Mouse (Mus musculus): Measurements from ENCODE around the gene Gm44596. TPM values are rescaled to one million over a fixed set of nuclear protein-coding genes. Genes with fewer than 3 reads are reported as not detected.

Gm44596 gene
- total RNA-seq, 2 experiments from 2014 or later, result not detected

Other genes starting within 250 kb of the Gm44596 start
- 0.63 TPM in 1 of 2 replicates, not detected in the other for gene Tspan9, start 231.9 kb upstream of the Gm44596 start, total RNA-seq (2015; ENCODE audit: low replicate concordance)
- gene Tspan9, start 231.9 kb upstream of the Gm44596 start, total RNA-seq (2017; ENCODE audit: low replicate concordance), result 0.26 and 0.56 TPM in 2 replicates
- not detected in 2 replicates for gene Tead4, start 74.7 kb upstream of the Gm44596 start, total RNA-seq (2015; ENCODE audit: low replicate concordance)
- not detected in 2 replicates for gene Tead4, start 74.7 kb upstream of the Gm44596 start, total RNA-seq (2017; ENCODE audit: low replicate concordance)
- gene Tulp3, start 19.7 kb upstream of the Gm44596 start, total RNA-seq (2015; ENCODE audit: low replicate concordance), result 0.38 and 0.42 TPM in 2 replicates
- gene Tulp3, start 19.7 kb upstream of the Gm44596 start, total RNA-seq (2017; ENCODE audit: low replicate concordance), result not detected in 2 replicates
- 37.4 and 39.6 TPM in 2 replicates for gene Rhno1, start 12.6 kb upstream of the Gm44596 start, total RNA-seq (2015; ENCODE audit: low replicate concordance)
- 19.5 and 38.2 TPM in 2 replicates for gene Rhno1, start 12.6 kb upstream of the Gm44596 start, total RNA-seq (2017; ENCODE audit: low replicate concordance)
- 17.7 and 25.9 TPM in 2 replicates for gene Foxm1, start 12.5 kb upstream of the Gm44596 start, total RNA-seq (2015; ENCODE audit: low replicate concordance)
- gene Foxm1, start 12.5 kb upstream of the Gm44596 start, total RNA-seq (2017; ENCODE audit: low replicate concordance), result 14.1 and 29.7 TPM in 2 replicates
- not detected in 2 replicates for gene Tex52, start within 50 bp of the Gm44596 start, total RNA-seq (2015; ENCODE audit: low replicate concordance)
- not detected in 2 replicates for gene Tex52, start within 50 bp of the Gm44596 start, total RNA-seq (2017; ENCODE audit: low replicate concordance)
- gene Nrip2, start 23.8 kb downstream of the Gm44596 start, total RNA-seq (2015; ENCODE audit: low replicate concordance), result not detected in 2 replicates
- gene Nrip2, start 23.8 kb downstream of the Gm44596 start, total RNA-seq (2017; ENCODE audit: low replicate concordance), result not detected in 2 replicates
- 12.7 and 53.8 TPM in 2 replicates for gene Itfg2, start 49.4 kb downstream of the Gm44596 start, total RNA-seq (2015; ENCODE audit: low replicate concordance)
- 5.3 and 13.7 TPM in 2 replicates for gene Itfg2, start 49.4 kb downstream of the Gm44596 start, total RNA-seq (2017; ENCODE audit: low replicate concordance)
- 16.1 and 19.2 TPM in 2 replicates for gene Fkbp4, start 63.2 kb downstream of the Gm44596 start, total RNA-seq (2015; ENCODE audit: low replicate concordance)
- 34.8 and 68.4 TPM in 2 replicates for gene Fkbp4, start 63.2 kb downstream of the Gm44596 start, total RNA-seq (2017; ENCODE audit: low replicate concordance)
- not detected in 2 replicates for gene Pzp, start 151.2 kb downstream of the Gm44596 start, total RNA-seq (2015; ENCODE audit: low replicate concordance)
- gene Pzp, start 151.2 kb downstream of the Gm44596 start, total RNA-seq (2017; ENCODE audit: low replicate concordance), result not detected in 2 replicates
- not detected in 2 replicates for gene A2ml1, start 206.1 kb downstream of the Gm44596 start, total RNA-seq (2015; ENCODE audit: low replicate concordance)
- 0.28 TPM in 1 of 2 replicates, not detected in the other for gene A2ml1, start 206.1 kb downstream of the Gm44596 start, total RNA-seq (2017; ENCODE audit: low replicate concordance)
- gene Klrb1a, start 248.0 kb downstream of the Gm44596 start, total RNA-seq (2015; ENCODE audit: low replicate concordance), result not detected in 2 replicates
- gene Klrb1a, start 248.0 kb downstream of the Gm44596 start, total RNA-seq (2017; ENCODE audit: low replicate concordance), result 2.0 TPM in 1 of 2 replicates, not detected in the other

All from erythroblast, adult 5-6 weeks (primary cell).